Mouse (Mus musculus) spleen, adult 2 months (tissue): ENCODE data around the gene Slc24a4.

Experiments
- CTCF ChIP-seq: fragments of 200-500 bp; IDR thresholded peaks from 2 replicates; pipeline ENCODE4 v1.5.1; 2011; ENCODE audit warnings: mild to moderate bottlenecking, inconsistent platforms; ENCODE audit not compliant: insufficient read depth, insufficient read length, insufficient replicate concordance; ENCODE audit errors: extremely low read depth
- POLR2A ChIP-seq: fragments of 200-500 bp; IDR thresholded peaks from 2 replicates; pipeline ENCODE4 v1.6.1; 2011; ENCODE audit warnings: low read depth, low read length, inconsistent platforms

GRCm38 (mm10) chr12:102290662-102291061 lies 162.1 kb downstream of the Slc24a4 start:
- no peak for TF ChIP-seq CTCF
- TF ChIP-seq POLR2A = no peak
